Mouse (Mus musculus) left cerebral cortex, postnatal 14 days (tissue): ENCODE data around the gene Bcr. TPM values are rescaled to one million over a fixed set of nuclear protein-coding genes. Genes with fewer than 3 reads are reported as not detected.

Source experiments
- DNase-seq, 2 experiments: peaks; one replicate each; pipeline ENCODE4 v3.0.0; 2021 to 2022; ENCODE audit warnings: low spot score in 2 of 2, mixed read lengths in 1 of 2
- intact Hi-C: fragments of 180-260 bp; cut with DNase I; formaldehyde crosslinking; loops from one replicate; pipeline ENCODE4 v1.15.1; 2025
- total RNA-seq, 2 experiments: library from RNA; stranded (reverse); gene quantifications; 2 replicates each; pipeline ENCODE4 v1.2.3; 2021

The Bcr gene
- total RNA-seq, 2 experiments from 2014 or later: 82.9 to 84.1 TPM

GRCm38 (mm10) chr10:75211807-75212645, 151.6 kb downstream of the Bcr start, which contains the start of gene Specc1l:
Gene Specc1l, plus strand, starts transcription at chr10:75212073.
- peak; percentile 96 for DNase-seq
- intact Hi-C loops: no loop called here

DNA sequence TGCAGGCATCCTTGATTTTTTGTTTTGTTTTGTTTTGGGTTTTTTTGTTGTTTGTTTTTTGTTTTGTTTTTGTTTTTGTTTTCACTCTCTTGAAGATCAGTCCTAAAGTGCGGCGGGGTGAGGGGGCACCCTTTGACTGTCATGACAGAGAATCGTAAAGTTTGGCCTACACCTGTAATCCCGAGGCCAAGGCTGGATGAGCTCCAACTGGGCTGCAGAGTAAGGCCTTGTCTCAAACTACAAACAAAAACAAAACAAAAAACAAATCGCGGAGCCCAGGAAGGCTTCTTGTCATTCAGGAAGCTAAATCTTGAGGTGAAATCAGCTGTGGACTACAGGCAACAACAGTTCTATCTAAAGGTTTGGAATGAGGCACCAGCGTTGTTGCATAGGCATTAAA, 152.6 kb downstream of the Bcr start:
- DNase-seq: peak; percentile 17 to 21
- intact Hi-C loops: no loop called here

GRCm38 (mm10) chr10:75220722-75221121, 160.3 kb downstream of the Bcr start:
- intact Hi-C loops: no loop called here
- DNase-seq: no peak

GRCm38 (mm10) chr10:75221936-75222610, 161.7 kb downstream of the Bcr start:
- intact Hi-C loops: no loop called here
- DNase-seq: no peak

DNA sequence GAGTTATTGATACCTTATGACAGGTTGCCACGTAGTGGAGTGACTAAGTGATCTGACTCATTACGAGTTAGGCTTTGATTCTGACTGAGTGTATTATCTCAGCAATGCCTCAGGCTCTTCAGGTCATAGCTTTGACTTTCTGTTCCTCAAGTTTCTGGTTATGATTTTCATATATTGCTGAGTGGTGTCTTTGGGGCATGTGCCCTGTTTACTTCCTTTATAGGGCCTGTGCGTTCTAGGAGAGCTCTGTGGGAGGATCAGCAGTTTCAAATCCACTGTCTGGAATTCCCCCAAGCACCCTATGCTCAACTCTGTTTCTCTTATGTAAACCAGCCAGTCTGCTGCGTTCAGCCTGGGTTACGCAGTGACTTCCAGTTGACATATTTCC, 162.2 kb downstream of the Bcr start:
- DNase-seq: no peak
- intact Hi-C loops: no loop called here

GRCm38 (mm10) chr10:75224154-75224553, 163.8 kb downstream of the Bcr start:
- no peak for DNase-seq
- intact Hi-C loops: no loop called here

DNA sequence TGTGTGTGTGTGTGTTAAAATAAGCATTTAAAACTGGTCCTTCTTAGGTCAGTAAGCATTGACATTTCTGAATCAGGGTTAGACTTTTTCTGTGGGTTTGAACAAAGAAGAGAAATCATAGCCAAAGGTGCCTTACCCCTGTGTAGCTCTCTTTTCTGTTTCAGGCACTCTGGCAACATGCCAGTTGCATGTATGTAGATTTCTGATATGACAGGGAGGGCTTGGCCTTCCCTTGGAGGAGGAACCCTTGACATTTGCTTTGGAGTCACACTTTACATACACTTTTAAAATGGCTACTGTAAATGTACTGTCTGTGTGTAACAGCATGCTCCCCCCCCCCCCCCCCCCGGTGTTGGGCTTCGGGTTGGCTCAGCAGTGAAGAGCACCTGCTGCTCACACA, 164.2 kb downstream of the Bcr start:
- intact Hi-C loops: no loop called here
- DNase-seq: no peak

DNA sequence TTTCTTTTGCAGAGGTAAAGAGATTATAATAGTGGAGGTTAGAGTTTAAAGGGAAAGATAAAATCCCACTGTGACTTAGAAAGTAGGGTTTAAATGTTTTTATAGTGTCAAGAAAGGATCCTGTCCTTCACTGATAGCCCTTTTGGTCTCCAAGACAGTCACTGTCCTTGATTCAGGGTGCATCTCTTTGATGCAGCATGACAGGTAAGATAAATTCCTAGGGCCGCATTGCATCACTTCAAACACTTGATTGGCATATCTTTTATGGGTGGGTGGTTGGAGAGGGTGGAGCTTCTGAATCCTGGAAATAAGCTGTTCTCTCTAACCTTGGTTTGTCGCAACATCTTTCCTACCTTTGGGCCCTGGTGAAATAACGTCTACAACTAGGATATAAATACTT, 167.0 kb downstream of the Bcr start:
- no peak for DNase-seq
- intact Hi-C loops: no loop called here

DNA sequence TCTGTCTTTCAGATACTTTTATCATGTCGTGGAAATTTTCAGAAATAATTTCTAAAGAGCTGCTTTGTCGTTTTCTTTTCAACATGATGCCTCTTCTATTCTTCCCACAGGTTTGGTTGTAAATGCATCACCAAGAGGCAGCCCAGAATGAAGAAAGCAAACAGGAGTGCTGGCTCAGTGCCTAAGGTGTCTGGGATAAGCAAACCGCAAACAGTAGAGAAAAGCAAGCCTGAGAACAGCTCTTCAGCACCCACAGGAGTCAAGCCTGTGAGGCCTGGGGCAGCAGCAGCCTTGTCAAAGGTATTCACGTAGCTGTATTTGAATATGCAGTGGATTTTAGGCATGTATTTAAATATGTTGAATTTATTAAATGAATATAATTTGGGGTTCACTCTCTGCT, 170.2 kb downstream of the Bcr start:
- DNase-seq: no peak
- intact Hi-C loops: no loop called here

- DNase-seq: no peak
- intact Hi-C loops: no loop called here
These were observed 171.5 kb downstream of the Bcr start for GRCm38 (mm10) chr10:75231876-75232275.

- DNase-seq: no peak
- intact Hi-C loops: no loop called here
These were observed 172.3 kb downstream of the Bcr start for GRCm38 (mm10) chr10:75232612-75233155.

DNA sequence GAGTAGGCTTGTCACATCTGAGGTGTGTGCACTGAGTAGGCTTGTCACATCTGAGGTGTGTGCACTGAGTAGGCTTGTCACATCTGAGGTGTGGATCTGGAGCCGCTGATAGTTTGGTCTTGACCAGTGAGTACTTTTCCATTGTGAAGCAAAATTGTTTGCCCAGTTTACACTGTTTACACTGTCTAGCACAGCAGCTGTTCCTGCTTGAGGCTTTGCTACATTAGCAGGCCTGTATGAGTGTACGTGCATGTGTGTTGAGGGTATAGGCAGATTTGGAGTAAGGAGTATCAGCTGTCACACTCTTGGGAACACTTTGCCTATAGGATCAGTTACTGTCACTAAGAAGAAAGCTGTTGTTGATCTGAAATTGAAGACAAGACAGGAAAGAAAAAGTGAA, 173.1 kb downstream of the Bcr start:
- intact Hi-C loops: no loop called here
- no peak for DNase-seq

Other genes starting within 250 kb of the Bcr start
- 100 to 1,000 TPM; 159 to 164 TPM for gene Gnaz, start 93.4 kb upstream of the Bcr start, total RNA-seq
- gene Rsph14, start 28.0 kb upstream of the Bcr start, total RNA-seq: 1 to 10 TPM in 1 of 2 experiments, under 1 TPM in 1; 0.93 to 1.1 TPM
- 10 to 100 TPM; 37.7 to 39.6 TPM for gene Rab36, start 23.5 kb upstream of the Bcr start, total RNA-seq
- gene Specc1l, start 151.5 kb downstream of the Bcr start, total RNA-seq: 10 to 100 TPM; 38.8 to 40.2 TPM